Mouse (Mus musculus) gastrocnemius, adult 18-20 months (tissue): ENCODE results near the gene Sugt1. TPM values are rescaled to one million over a fixed set of nuclear protein-coding genes. Genes with fewer than 3 reads are reported as not detected.

ENCODE experiments used
- DNase-seq: peaks from one replicate; pipeline ENCODE4 v3.0.0; 2021; ENCODE audit warnings: low spot score
- total RNA-seq, 2 experiments: library from RNA; stranded (reverse); gene quantifications; 2 replicates each; pipeline ENCODE4 v1.2.3; 2021

Gene Sugt1
- total RNA-seq, 2 experiments from 2014 or later: 108 to 112 TPM

DNA sequence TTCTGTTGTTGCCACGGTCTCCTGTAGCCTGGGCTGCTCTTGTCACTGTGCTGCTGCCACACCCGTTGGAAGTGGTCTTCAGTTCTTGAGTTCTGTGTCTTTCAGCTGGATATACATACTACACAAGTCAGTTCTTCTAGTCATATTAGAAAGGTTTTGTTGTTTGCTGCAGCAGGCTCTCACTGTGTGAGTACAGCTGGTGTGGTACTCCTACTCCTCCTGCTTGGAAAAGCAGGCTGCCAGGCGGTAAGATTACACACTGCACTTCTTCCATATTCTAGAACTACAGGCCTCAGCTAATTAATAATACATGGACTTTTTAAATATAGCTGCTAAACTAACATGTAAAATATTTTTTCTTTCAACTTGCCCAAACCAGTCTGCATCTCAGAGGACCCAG is 19.4 kb downstream of the Sugt1 start:
- no peak for DNase-seq

DNA sequence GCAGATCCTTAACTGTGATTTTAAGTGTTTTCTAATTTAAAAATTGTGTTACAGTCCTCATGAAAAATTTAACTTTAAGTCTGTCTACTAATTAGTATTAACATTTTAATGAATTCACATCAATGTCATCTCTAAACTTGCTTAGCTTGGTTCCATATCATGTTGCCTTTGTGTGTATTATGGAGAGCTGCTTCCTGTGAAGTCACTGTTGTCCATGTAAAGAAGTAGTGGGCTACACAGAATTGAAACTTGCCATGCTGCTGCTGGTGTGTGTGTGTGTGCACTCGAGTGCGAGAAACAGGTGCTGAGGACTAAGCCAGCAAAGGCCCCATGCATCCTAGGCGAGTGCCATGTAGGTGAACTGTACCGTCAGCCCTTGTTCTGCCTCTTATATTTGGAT is 19.9 kb downstream of the Sugt1 start:
- DNase-seq: no peak

DNA sequence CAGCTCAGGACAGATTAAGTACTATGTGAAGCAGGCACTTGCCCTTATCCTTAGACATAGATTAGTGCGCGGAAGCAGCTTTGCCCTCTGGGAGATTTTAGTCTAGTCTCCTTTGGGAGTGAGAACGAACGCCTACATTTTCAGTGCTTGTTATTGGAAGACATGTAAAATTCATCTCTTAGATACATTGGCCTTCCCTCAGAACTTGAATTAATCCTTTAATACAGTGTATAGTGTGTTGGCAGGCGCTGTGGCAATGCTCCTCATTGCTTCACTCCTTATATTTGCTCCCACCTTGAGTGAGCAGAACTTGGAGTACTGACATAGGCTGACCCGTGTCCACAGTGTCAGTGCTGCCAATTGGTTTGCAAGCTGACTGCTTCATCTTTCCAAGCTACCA is 20.8 kb downstream of the Sugt1 start:
- no peak for DNase-seq

DNA sequence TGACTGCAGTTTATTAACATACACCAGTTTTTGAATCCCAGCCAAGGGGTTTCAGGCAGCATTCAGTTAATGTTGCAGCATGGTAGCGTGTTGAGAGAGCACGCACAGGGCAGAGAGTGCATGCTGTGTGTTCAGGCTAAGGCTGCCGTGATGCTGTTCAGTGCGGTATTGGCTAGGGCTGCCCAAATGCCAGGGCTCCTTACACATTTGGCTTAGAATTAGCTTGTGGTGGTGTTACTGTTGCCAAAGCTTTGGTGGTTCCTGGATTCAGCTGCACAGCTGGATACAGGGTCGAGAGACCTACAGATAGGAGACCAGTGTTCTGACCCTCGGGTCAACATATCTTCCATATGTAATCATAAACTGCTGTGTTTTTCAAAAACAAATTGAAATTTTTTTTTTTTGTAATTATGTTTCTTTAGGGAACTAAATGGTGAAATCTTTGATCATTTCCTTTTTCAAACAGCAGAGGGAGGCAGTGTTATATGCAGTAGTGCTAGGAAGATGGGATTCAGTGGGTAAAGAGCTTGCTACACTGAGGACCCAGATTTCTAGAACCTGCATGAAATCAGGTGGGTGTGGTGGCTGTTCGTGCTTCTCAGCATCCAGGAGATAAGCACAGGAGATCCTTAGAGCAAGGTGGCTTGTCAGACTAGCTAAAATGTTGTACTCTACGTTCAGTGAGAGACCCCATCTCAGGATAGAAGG is 29.8 kb downstream of the Sugt1 start:
- DNase-seq: no peak

DNA sequence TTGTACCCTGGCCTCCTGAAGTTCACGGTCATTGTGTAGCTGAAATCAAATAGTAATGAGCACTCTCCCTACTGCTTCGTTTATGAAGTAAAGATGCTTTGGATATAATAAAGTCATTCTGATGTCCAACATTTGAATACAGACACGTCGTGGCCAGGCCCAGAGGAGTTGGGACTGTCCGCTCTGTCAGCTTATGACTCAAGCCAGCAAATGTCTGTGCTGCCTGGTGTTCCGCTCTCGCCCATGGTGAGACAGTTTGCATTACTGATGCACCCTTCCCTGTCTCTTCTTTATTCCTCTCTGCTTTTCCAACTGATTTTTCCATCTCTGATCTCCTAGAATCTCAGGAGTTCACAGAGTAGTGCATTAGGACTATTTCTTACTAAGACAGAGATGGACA is 32.3 kb downstream of the Sugt1 start:
- no peak for DNase-seq

DNA sequence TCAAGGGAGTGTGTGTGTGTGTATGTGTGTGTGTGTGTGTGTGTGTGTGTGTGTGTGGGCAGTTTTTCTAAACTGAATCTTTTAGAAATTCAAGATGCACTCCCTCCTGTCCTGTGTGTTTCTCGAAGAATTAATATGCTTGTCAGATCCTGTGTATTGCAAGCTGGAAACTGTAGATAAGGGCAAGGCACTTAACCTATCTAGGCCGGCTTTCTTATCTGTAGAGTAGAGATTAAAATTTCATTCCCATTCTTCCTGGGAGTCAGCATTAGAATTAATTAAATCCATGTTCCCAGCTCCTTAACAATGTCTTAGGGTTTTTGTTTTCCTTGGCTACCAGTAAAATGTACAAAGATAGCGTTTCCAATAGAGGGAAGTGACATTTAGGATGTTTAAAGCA is 33.7 kb downstream of the Sugt1 start:
- no peak for DNase-seq

DNA sequence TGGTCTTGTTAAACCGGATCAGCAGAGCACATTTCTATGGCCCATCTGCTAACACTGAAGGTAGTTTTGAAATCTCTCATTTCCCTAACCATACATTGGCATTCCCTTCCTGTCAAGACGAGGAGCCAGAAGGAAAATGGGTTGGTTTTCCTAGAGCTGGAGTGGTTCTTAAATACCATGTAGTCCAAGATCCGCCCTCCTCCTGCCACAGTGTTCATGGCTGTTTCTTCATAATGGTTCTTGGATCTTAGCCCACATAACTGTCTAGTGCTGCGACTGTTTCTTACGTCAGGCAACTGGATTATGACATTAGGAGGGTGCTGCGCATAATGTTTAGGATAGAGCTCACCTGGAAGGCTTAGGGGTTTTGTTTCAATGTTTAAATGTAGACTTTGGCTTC is 44.8 kb downstream of the Sugt1 start:
- DNase-seq: no peak

DNA sequence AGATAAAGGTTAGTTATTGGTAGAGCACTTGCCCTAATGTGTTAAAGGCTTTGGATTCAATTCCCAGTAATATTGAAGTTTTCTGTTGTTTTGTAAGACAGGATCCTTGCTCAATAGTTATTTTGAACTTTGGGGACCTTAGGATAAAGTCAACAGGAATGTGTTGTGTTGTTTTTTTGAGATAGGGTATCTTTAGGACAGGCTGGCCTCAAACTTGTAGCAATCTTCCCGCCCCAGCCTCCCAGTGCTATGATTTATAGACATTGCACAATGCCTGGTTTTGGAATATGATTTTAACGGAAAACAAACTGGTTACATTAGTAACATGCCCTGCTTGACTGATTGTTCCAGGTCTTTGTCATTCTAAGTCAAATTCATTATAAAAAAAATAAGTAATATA is 45.7 kb downstream of the Sugt1 start:
- DNase-seq: peak; percentile 32

DNA sequence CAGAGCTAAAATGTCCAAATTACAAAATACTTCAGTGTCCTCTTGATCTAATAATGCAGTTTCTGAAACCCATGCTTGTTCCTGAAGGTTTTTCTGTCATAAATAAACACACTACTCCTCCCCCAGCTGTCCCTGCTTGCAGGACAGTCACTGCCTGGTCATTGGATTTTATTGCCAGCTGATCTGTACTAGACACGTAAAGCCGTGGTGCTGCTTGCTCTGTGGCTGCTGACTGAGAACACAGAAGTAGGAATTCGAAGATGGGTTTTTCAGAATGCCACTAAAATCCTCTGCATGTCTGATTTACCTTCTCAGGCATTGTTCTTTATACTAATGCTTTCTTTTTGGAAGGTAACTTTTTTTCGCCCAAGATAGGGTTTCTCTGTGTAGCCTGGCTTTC is 49.3 kb downstream of the Sugt1 start:
- DNase-seq: no peak

DNA sequence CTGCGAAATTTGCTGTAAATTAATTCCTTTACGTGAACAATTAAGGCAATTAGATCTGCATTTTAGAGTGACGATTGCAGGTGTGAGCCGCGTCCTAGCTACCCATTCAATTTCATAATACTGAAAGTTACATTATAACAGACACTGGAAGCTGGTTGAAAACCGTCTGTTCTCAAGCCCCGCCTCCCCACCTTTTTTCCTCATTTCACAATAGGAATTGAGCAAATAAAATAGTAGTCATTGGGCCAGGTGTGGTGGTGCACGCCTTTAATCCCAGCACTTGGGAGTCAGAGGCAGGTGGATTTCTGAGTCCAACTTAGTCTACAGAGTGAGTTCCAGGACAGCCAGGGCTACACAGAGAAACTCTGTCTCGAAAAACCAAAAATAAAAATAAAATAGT is 54.6 kb downstream of the Sugt1 start:
- no peak for DNase-seq

DNA sequence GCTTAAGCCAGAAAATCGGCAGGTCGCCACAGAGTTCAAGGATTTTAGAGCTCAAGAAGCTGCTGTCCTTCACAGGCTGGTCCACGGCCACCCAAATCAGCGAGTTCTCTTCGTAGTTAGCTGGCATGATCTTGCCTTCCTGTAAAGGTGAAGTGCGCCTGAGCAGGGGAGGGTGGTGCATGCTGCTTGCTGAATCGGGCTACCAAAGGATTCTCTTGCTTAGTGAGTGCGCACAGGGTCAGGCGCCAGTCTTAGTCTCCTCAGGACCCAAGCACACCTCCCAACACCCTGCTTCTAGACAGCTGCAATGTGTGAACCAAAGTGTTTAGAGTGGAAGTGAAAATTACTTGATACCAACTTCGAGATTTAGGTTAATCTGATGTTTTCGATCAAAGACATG is 57.9 kb downstream of the Sugt1 start:
- DNase-seq: no peak

DNA sequence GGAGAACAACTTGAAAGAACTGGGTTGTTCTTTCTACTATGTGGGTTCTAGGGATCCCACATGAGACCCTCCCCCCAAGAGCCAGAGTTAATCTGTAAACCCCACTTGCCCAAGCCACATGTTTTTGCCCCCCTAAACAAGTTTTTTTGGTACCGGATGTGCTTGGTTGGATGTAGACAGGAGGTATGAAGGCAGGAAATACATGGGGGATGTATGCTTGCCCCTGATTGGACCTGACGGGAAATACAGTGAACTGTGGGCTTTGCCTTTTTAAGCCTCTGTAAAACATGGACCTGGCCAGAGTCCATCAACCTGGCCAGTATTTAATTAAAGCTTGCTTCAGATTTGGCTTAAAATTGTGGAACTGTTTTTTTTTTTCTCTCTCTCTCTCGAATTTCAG is 62.2 kb downstream of the Sugt1 start:
- DNase-seq: no peak

DNA sequence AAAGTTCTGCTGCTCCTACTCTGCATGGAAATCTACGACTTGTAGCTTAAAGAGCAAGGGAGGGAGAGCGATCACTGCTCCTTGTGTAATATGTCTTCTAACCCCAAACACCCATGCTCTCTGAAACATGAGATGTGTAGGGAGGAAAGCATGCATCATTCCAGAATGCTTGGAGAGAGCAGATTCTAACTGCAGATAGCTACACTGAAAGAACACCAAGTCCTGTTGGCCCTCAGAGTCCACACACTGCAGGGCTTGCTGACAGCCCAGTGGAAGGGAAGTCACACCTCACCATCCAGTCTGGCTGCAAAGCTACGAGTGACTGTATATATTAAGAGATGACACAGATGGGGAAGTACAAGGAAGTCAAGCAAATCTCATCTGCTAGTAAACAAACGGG is 65.2 kb downstream of the Sugt1 start:
- no peak for DNase-seq

DNA sequence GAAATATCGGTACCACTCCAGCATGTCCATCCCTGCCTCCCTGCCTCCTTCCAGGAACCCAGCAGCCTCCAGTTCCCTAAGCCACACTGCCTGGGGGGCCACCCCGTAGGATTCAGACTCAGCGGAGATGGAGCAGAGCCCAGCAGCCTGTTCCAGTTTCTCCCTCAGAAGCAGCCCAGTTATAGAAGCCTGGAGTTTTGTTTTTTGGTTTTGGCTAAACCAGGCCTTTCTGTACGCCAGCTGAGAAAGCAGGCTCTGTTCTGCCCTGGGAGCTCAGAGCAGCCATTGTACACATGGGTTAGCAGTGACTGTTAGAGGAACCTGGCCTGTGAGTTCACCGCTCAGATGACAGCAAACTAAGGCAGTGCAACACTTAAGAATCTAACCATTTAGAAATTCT is 70.8 kb downstream of the Sugt1 start:
- peak; percentile 18 for DNase-seq

DNA sequence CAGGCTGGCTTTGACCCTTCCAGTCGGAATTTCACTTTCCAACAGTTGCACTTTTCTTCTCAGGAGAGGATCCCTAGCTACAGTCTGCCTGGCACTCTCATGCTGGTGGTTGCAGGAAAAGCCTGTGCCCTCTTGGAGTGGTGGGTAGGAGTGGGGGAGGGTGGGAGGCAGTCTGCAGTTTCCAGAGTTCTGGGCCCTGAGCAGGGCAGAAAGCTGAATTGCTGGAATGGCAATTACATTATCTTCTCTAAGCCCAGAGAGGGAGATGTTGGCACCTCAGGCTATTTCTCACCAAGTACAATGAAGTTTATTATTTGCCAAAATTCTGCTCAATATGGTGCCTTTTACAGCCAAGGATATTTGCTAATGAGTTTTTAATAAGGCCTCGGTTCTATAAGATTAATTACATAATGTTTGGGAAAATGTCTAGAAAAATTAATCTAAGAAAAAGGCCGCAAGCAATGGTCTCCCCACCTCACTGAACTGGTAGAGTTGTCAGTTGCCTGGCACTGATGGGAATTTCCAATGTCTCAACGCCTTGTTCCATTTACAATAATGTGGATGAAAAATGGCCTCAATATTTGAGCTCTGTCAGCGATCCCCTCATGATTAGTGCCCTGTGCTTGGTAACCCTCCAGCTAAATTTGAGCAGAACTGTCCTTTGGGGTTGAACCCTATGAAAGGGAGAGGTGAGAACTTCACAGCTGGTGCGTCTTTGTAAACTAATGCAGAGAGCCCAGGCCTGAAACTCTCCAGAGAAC is 71.4 kb downstream of the Sugt1 start:
- DNase-seq: no peak

DNA sequence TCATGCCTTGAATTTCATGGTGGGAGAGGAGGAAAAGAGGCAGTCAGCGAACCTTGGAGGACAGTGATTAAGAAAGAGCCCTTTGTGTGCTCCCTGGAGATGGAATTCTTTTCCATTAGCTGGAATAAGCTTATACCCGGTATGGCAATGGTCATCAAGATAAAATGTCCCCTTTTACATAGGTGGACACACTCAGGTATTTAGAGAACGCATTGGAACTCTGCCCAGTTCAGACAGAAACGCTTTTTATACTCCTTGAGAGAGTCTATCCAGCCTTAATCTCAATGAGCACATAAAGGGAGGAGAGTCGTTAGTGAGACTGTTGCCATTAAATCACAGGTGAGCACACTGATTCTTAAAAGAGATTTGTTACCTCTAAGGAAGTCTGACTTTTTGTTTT is 73.0 kb downstream of the Sugt1 start:
- no peak for DNase-seq

DNA sequence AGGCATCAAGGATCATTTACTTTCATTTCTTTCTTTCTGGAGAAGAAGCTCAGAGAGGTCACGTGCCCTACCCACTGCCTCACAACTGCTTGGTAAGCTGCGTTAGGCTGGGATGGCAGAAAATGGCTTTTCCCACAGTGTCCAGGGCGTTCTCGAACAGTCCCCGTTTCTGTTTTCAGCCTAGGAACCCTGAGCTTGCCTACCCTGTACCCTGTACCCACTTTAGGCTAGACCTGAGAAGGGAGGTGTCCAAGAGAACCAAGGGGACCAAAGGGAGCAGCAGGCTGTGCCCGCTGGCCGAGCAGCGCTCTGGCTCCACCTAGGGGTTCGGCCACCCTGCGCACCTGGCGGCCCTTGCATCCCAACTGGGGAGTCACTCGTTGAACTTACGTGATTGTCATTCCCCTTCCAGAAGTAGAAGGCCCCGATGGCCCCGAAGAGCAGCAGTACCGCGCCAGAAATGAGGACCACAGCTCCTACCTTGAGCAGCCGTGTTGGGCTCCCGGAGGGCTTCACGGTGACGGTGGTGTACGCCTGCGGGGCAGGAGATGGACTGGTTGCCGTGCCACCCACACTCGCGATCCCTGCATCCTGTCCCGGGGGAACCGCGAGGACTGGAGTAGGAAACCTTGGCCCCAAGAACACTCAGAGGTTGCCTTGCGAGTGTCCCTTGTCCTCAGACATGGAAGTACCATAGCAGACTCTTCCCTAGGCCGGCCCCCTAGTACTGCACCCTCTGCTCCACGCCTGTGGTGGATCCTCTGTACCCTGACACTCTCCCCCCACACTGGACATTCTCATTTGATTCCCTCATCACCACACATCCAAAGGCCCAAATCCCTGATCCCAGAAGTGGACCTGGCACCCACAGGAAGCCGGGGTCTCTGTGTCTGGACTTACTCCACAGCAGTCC is 73.8 kb downstream of the Sugt1 start:
- peak; percentile 58 for DNase-seq

DNA sequence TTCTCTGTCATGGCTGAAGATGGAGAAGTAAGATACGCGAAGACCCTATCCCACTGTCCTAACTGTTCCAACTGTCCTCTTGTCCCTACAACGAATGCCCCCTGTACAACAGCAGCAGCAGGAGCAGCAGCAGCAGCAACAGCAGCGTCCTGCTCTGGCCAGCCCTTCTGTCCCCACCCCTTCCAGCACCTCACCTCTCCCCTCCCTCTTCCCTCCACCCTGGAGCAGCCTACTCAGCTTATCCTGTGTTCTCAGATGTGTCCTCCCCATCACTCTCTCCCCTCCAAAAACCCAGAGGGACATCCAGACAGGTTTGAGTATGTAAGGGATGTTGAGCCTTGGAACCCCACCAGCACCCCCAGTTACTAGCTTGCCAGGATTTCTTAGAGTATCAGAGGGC is 74.5 kb downstream of the Sugt1 start, which contains the start of gene Cnmd:
Cnmd (minus strand) TSS at position 170 of the 400 bp plus-strand sequence.
- DNase-seq: no peak

DNA sequence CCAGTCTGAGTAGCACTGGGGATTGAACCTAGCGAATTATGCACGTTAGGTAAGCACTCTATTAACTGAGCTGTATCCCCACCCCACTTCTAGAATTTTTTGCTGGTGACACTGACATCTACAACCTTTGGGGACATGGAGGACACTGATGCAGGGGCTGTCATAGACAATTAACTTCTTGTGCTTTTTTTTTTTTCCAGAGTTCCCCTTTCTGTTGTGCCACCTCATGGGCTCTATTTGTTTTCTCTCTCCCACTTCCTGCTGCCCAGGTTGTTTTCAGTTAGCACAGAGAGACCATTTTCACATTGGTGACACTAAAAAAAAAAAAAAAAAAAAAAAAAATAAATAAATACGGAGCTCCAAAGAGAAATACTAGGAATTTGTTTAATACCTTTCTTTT is 83.5 kb downstream of the Sugt1 start:
- DNase-seq: no peak

DNA sequence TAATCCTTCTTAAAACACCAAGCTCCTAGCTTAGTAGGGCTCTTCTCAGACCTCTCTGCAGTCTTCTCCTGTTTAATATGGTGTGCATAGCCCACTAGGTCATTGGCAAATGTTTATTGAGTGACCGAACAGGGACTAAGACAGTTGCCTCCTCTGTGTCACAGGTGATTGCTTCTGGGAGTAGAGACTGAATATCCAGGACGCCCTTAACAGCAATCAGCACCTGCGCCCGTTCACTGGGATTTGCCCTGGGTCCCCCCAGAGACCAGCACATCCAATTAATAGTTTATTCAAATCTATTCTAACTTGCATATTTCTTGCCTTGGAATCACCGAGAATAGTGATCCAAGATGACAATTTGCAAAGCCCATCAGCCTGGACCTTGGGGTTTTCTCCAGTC is 85.1 kb downstream of the Sugt1 start:
- DNase-seq: no peak

DNA sequence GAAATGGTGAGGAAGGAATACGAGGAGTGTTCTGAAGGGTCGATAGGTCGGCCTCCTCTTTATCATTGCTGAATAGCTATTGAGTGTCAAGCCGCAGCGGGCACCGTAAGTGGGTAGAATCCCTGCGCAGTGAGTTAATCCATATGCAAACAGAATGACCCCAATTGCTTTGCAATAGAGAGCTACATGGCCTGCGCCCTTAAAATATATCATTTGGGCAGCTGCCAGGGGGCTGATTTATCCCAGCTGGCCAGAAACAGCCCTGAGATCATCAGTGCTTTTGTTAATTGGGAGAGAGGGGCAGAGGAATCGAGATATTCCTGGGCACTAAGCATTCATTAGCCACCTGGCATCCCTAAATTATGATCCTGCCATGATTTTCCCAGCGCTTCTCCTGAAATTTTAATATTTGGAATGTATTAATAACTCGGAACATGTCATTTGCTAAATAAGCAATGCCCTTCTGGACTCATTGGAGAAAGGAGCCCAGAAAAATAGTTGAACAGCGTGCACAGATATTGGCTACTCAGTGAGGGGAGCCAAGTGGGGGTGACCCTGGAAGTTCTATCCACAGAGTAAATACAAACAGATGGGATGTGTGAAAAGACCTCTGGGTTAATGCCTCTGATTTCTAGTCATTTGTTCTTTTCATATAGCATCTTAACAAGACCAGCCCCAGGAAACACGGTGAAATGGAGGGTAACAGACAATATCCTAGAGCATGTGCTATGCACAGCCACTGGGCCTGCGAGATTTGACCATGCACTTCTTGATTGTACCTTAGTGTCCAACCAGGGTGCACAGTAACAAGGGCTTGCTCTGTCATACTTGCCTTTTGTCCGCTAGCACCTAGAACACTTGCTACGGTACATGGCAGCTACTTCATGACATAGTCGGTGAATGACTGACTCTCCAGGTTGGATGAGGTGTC is 85.9 kb downstream of the Sugt1 start:
- no peak for DNase-seq
